Mouse (Mus musculus): Measurements from ENCODE around the gene Mb21d2.

Mb21d2 gene

DNA sequence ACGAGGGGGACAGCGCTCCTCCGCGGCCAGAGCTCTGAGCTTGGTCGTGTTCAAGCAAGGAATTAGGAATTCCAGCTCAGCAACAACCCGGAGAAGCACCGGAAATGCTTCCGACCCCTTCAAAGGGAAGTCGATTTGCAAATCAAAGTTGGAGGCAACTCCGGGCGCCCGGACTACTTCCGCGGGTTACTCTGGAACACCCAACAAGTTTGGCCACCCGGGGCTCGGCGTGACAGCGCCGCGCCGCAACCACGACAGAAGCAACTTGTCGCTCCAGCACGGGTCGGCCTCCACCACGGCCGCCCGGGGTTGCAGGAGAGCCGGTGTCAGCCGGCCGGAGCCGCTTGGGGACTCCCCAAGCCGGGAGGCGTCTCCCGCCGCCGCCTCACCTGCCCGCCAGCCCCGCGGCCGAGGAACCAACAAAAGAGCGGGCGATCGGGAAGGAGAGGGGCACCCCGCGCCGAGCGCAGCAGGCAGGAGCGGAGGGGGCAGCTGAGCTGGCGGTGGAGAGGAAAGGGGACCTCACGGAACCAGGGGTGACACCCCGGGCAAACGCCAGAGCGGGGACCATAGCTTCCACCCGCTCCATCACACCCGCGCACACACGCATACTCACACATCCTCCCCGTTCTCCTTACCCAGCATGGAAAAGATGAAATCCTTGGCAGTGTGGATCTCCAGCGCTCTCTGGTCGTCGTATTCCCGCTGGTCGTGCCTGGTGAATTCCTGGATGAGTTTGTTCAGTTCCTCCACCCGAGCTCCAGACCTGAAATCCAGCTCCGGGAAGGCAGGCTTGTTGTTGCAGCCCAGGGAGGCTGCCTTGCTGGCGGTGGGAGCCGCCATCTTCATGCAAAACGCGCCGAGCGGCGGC is at the start of gene Mb21d2:
Gene Mb21d2 (minus strand): TSS at position 859 of the 871 bp plus-strand sequence.
- DNase-seq (ENCODE audit: low spot score in 2 of 2), result peak; percentile 44 to 48

- DNase-seq (ENCODE audit: low spot score in 2 of 2), result no peak
Measured at GRCm38 (mm10) chr16:28966236-28966635, 36.8 kb upstream of the Mb21d2 start.

DNA sequence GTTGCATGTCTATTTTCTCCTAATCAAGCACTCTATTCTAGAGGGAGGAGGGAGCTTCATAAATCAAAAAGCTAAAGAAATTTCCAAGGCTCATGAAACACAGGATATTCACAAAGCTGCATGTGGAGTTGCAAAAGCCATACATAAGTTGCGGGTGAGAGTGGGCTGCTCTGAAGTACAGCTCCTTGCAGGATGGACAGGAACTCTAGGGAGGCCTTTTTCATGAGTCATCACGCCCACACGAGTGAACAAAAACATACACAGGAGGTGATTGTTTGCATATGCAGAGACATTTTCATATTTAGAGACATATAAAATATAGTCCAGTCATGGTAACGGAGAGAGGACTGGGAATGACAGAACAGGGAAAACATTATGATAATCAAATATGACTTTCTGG is 34.6 kb upstream of the Mb21d2 start:
- no peak for DNase-seq (ENCODE audit: low spot score in 2 of 2)

GRCm38 (mm10) chr16:28962987-28963386 is 33.5 kb upstream of the Mb21d2 start:
- DNase-seq (ENCODE audit: low spot score in 2 of 2), result no peak

DNA sequence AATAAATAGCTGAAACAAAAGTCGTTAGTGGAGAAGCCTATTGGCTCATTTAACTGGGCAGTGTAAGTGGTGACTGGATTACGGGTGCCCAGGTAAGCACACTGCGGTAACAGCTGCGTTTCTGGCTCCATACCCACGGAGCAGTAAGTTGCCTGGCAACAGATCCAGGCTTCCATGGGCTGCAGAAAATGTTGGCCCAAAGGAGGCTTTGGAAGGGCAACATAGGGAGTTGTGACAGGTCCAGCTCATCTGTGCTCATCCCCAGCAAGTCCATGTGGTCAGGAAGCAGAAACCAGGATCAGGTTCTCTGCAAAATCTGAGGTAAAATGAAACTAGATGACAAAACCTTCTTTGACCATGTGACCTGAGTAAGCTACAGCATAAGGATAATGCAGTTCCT is 20.3 kb upstream of the Mb21d2 start:
- DNase-seq (ENCODE audit: low spot score in 2 of 2), result no peak

GRCm38 (mm10) chr16:28943254-28943653 is 13.8 kb upstream of the Mb21d2 start:
- no peak for DNase-seq (ENCODE audit: low spot score in 2 of 2)

DNA sequence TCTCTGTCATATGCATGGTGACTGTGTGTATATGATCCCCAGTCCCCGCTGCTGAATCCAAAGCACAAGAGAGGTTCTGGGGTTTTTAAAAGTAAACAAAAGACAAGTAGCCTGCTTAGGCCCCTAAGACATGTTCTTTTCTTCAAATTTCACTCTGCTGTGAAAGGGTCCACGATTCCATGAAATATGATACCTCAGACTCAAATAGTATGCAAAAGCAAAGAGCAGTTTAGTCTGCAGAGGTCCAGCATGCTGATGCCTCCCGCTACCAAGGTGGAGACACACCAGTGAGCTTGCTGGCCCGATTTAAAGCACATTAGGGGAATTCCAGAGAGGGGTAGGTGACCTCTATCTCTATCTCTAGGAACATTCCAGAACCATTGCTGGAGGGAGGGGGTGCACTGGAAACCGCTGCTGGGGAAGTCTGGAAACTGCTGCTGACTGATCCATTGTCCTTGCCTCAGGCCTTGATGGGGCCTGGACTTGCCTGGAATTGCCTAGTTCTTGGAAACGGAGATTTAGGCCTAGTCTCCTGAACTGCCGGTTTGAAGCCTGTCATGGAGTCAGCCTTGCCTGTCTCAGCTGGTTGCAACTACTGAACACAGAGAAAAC is 6.8 kb upstream of the Mb21d2 start:
- DNase-seq (ENCODE audit: low spot score in 2 of 2), result no peak

DNA sequence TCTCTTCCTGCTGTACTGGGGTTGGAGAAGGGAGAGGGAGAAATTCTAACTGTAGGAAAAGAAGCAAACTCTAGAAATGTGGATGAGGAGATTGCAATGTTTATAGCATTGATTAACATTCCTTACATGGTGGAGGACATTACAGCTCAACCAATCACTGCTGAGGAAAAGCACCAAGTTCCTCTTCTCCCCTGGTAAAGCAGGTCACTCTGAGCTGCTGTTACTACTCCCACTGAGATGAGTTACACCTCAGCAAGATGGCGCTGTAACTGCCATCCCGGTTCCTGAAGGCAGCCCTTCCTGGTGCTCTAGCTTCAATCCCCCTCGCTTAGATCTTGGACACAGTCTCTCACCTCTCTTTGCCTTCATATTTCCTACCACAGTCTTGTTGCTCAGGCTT is 6.2 kb upstream of the Mb21d2 start:
- DNase-seq (ENCODE audit: low spot score in 2 of 2), result no peak

DNA sequence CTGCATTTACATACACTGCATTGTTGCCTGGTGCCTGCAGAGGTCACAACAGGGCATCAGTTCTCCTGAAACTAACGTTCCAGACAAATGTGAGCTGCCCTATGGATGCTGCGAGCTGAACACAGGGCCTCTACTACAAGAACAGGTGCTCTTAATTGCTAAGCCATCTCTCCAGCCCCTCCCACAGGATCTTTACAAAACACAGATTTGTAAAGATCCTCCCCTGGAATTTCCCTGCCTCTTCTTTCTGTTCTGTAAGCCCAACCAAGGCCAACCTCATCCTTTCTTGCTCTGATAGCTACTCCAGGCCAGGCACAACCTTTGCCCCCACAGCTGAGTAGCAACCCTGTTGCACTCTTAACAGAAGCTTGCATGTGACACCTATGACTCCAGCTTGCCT is 1.7 kb upstream of the Mb21d2 start:
- DNase-seq (ENCODE audit: low spot score in 2 of 2), result no peak

DNA sequence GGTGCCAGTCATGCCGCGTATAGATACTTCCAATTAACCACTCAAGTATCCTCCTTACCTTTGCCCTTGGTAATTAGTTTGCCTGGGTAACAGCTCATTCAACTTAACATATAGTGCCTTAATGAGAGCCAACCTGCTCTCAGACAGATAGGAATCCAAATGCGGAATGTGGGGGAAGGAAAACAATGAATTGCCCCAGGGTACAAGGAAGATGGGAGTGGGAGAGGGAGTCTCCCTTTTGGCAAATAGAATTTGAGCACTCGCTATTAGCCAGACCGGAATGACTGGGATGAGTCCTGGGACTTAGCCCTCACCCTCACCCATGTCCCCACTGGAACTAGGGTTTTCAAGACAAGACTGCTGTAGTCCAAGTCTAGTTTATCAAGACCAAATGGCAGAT is 953 bp upstream of the Mb21d2 start:
- DNase-seq (ENCODE audit: low spot score in 2 of 2), result no peak

DNA sequence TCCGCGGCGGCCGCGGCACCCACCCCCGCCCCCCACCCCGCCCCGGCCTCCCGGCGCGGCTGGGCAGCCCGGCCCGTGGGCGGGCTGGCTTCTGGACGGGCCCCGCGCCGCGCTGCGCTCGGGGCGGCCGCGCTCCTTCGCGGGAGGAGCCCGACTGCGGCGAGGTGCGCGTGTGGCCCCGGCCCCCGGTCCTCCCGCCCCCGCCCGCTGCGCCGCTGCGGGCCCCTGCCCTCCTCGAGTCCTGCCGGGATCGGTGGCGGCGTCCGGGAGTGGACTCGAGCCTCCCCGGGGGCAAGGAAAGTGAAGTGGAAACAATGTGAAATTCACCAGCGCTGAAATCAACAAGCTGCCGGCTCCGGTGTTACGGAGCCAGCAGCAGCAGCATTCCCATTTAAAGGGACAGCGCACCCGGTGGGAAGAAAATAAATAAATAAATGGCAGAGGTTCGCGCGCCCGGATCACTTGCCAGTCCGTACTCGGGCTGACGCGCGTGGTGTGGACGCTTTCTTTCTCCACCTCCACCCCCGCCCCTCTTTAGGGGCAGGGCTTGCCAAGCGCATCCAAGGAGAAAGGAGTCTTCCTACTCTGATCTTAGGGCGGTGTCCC is 316 bp upstream of the Mb21d2 start:
- DNase-seq (ENCODE audit: low spot score in 2 of 2), result peak in 1 of 2 experiments; percentile 59

DNA sequence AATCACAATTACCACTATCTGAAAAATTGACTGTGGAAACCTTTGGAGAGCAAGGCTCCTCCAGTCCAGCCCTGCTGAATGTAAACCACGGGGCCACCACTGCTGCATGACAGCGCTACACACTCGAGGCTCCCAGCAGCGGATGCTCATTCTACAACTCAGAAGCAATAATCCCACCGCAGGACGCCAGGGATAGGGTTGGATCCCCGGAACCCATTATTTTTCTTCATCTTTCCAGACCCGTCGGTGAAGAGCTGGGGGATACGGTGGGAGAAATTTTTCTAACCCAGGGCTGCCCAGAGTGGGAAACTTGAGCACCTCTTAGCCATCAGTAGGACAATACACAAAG is 1.0 kb downstream of the Mb21d2 start:
- DNase-seq (ENCODE audit: low spot score in 2 of 2), result peak in 1 of 2 experiments; percentile 43

GRCm38 (mm10) chr16:28927381-28927780 is 2.1 kb downstream of the Mb21d2 start:
- DNase-seq (ENCODE audit: low spot score in 2 of 2), result peak in 1 of 2 experiments; percentile 16

DNA sequence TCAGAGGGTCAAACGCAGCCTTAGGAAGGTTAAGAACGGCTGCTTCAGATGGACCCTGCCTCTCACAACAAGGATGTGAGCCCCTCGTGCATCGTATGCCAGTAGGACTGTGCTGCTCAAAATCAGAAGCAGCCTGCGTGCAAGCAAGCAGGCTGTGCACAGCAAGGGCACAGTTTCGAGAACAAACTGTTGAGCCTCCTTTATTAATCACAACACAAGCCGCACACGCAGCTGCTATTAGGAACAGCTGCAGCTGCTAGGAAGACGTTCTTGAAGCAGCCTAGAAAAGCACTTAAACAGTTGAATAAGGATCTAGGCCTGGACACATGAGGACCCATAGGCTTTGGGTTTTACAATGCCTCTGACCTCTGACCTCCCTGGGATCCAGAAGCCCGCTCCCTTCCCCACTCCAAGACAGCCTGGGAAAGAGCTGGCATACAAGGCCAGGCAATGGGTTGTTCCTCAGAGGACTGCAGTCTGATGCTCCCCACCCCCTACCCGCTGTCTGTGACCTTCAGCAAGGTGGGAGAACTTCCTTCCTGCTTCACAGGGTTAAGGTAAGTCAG is 10.1 kb downstream of the Mb21d2 start:
- DNase-seq (ENCODE audit: low spot score in 2 of 2), result no peak

- DNase-seq (ENCODE audit: low spot score in 2 of 2), result peak in 1 of 2 experiments; percentile 51
Measured at GRCm38 (mm10) chr16:28915362-28915761, 14.1 kb downstream of the Mb21d2 start.

GRCm38 (mm10) chr16:28914709-28915108 is 14.8 kb downstream of the Mb21d2 start:
- DNase-seq (ENCODE audit: low spot score in 2 of 2), result no peak

DNA sequence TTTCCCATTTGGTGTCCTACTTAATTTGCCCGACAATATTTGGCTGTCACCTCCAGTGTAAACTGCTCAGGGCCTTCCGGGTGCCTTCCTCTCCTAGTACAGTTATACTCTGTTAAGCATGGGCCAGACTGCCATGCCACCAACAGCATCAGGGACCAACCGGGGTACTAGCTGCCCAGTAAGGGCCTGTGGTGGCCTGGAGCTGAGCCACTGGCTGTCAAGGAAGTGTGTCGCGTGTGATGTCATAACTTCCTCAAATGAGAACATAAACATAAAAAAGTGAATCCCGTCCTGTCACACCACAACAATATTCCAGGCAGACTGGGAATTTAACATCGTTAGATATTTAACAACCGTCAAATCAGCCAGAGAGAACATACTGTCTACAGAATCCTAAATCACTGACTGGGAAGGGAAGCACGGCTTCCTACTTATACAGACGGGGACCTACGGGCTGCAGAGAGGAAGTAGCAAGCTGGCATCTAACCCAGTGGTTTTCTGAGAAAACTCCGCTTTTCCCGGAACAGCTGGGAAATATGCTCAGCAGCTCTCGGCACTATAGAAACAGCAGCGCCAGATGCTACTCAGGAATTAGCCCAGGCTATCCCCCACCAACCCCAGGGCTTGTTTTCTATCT is 17.9 kb downstream of the Mb21d2 start:
- no peak for DNase-seq (ENCODE audit: low spot score in 2 of 2)

- no peak for DNase-seq (ENCODE audit: low spot score in 2 of 2)
Measured at GRCm38 (mm10) chr16:28906370-28907275, 22.9 kb downstream of the Mb21d2 start.

DNA sequence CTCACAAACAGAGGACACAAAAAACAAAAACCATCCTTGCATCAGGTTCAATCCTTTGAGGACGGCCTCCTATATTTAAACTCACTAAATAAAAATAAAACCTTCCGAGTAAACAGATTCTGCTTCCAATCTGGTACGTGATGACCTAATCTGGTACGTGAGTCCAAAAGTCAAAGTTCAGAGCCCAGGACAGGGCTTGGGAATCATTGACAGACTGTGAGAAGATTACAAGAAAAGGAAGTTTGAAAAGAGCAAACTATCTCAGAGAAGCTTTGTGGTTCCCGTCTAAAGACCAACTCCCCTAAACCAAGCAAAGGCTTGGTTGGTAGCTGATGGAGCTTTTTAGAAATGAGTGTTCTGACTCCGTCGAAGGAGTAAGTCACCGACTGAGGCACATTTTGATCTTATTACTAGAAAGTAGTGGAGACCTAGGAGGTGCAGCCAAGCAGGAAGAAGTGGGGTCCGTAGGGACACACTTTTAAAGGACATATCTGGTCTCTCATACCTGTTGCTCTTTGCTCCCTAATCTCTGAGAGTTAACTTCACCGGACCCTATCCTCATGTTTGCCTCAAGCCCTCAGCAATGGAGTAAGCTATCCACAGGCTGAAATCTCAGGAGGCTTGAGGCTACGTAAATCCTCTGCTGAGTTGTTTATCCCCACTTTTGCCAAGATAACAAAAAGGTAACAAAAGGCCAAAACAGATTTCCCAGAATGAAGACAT is 23.7 kb downstream of the Mb21d2 start:
- no peak for DNase-seq (ENCODE audit: low spot score in 2 of 2)

Data from cerebellum, postnatal 4 days (tissue).